Mouse (Mus musculus): Measurements from ENCODE around the gene Ccdc137.

GRCm38 (mm10) chr11:120453306-120453705, 4.6 kb upstream of the Ccdc137 start, which contains the start of gene Pde6g:
- TF ChIP-seq CTCF (IDR thresholded peaks at IDR 0.05; ENCODE audit: low read depth) (no peak), EP300 (IDR thresholded peaks at IDR 0.05; ENCODE audit: low read depth) (no peak)

All from liver, postnatal 0 days (tissue).